Mouse (Mus musculus): ENCODE measurements around the gene Dok1. TPM values are rescaled to one million over a fixed set of nuclear protein-coding genes. Genes with fewer than 3 reads are reported as not detected.

Gene Dok1
- polyA plus RNA-seq, 1 experiment from 2014 or later = 13.7 TPM

GRCm38 (mm10) chr6:83013444-83013843 lies 19.8 kb downstream of the Dok1 start:
- H3K27me3 ChIP-seq (ENCODE audit: insufficient read depth, low read length) = no peaks in the 10 kb centered on the region
- no peak overlapping the region for H3K4me2 ChIP-seq (ENCODE audit: low read length)
- DNase-seq (ENCODE audit: low spot score) = no peak
- H3K27ac ChIP-seq = no peak overlapping the region
- 46% methylated on average over 5 of the region's 5 CpGs for WGBS
- H3K9ac ChIP-seq (ENCODE audit: low read depth, low read length) = no peak overlapping the region
- no peak for ATAC-seq (replicated peaks; ENCODE audit: low FRiP score, low read depth)
- H3K4me3 ChIP-seq (replicated peaks; ENCODE audit: low read depth, low read length) = no peak overlapping the region
- H3K36me3 ChIP-seq (ENCODE audit: insufficient read depth, low read length) = no peaks in the 10 kb centered on the region
- no peaks in the 10 kb centered on the region for H3K9me3 ChIP-seq (replicated peaks; ENCODE audit: low read length)
- TF ChIP-seq CTCF (IDR thresholded peaks at IDR 0.05; ENCODE audit: low read depth) = no peak
- H3K4me1 ChIP-seq (replicated peaks; ENCODE audit: insufficient read depth, low read length) = no peaks in the 10 kb centered on the region

GRCm38 (mm10) chr6:83011756-83012155 lies 21.5 kb downstream of the Dok1 start:
- no peak overlapping the region for H3K9ac ChIP-seq (ENCODE audit: low read depth, low read length)
- WGBS = 78% methylated on average over 6 of the region's 6 CpGs
- H3K4me1 ChIP-seq (replicated peaks; ENCODE audit: insufficient read depth, low read length) = no peaks in the 10 kb centered on the region
- no peak overlapping the region for H3K4me3 ChIP-seq (replicated peaks; ENCODE audit: low read depth, low read length)
- H3K9me3 ChIP-seq (replicated peaks; ENCODE audit: low read length) = no peaks in the 10 kb centered on the region
- no peak for ATAC-seq (replicated peaks; ENCODE audit: low FRiP score, low read depth)
- H3K27me3 ChIP-seq (ENCODE audit: insufficient read depth, low read length) = no peaks in the 10 kb centered on the region
- H3K27ac ChIP-seq = no peak overlapping the region
- no peaks in the 10 kb centered on the region for H3K36me3 ChIP-seq (ENCODE audit: insufficient read depth, low read length)
- no peak for TF ChIP-seq CTCF (IDR thresholded peaks at IDR 0.05; ENCODE audit: low read depth)
- DNase-seq (ENCODE audit: low spot score) = no peak
- H3K4me2 ChIP-seq (ENCODE audit: low read length) = no peak overlapping the region

- Histone ChIP-seq H3K9ac (ENCODE audit: low read depth, low read length) (no peak overlapping the region), H3K27me3 (ENCODE audit: insufficient read depth, low read length) (no peaks in the 10 kb centered on the region), H3K4me3 (replicated peaks; ENCODE audit: low read depth, low read length) (no peak overlapping the region), H3K9me3 (replicated peaks; ENCODE audit: low read length) (no peaks in the 10 kb centered on the region), H3K4me1 (replicated peaks; ENCODE audit: insufficient read depth, low read length) (no peaks in the 10 kb centered on the region), H3K36me3 (ENCODE audit: insufficient read depth, low read length) (no peaks in the 10 kb centered on the region), H3K27ac (no peak overlapping the region), H3K4me2 (ENCODE audit: low read length) (no peak overlapping the region)
- TF ChIP-seq CTCF (IDR thresholded peaks at IDR 0.05; ENCODE audit: low read depth) = no peak
- 80% methylated on average over 7 of the region's 7 CpGs for WGBS
- no peak for ATAC-seq (replicated peaks; ENCODE audit: low FRiP score, low read depth)
- DNase-seq (ENCODE audit: low spot score) = no peak
Measured at GRCm38 (mm10) chr6:83011255-83011654, 22.0 kb downstream of the Dok1 start.

GRCm38 (mm10) chr6:83010010-83010409 lies 23.3 kb downstream of the Dok1 start:
- ATAC-seq (replicated peaks; ENCODE audit: low FRiP score, low read depth) (no peak), DNase-seq (ENCODE audit: low spot score) (peak; percentile 38)
- H3K9ac ChIP-seq (ENCODE audit: low read depth, low read length) = no peak overlapping the region
- no peak overlapping the region for H3K4me2 ChIP-seq (ENCODE audit: low read length)
- no peak overlapping the region; the same call in 1 of the 2 replicates for H3K27ac ChIP-seq
- H3K4me1 ChIP-seq (replicated peaks; ENCODE audit: insufficient read depth, low read length) = no peaks in the 10 kb centered on the region
- no peaks in the 10 kb centered on the region for H3K27me3 ChIP-seq (ENCODE audit: insufficient read depth, low read length)
- no peaks in the 10 kb centered on the region for H3K9me3 ChIP-seq (replicated peaks; ENCODE audit: low read length)
- no peak overlapping the region for H3K4me3 ChIP-seq (replicated peaks; ENCODE audit: low read depth, low read length)
- no peaks in the 10 kb centered on the region for H3K36me3 ChIP-seq (ENCODE audit: insufficient read depth, low read length)
- TF ChIP-seq CTCF (IDR thresholded peaks at IDR 0.05; ENCODE audit: low read depth) = no peak
- 50% methylated on average over 7 of the region's 7 CpGs for WGBS

GRCm38 (mm10) chr6:83008659-83009058 lies 24.6 kb downstream of the Dok1 start:
- no peak overlapping the region for H3K4me3 ChIP-seq (replicated peaks; ENCODE audit: low read depth, low read length)
- no peaks in the 10 kb centered on the region for H3K36me3 ChIP-seq (ENCODE audit: insufficient read depth, low read length)
- no peak for TF ChIP-seq CTCF (IDR thresholded peaks at IDR 0.05; ENCODE audit: low read depth)
- no peaks in the 10 kb centered on the region for H3K4me1 ChIP-seq (replicated peaks; ENCODE audit: insufficient read depth, low read length)
- no peak for DNase-seq (ENCODE audit: low spot score)
- ATAC-seq (replicated peaks; ENCODE audit: low FRiP score, low read depth) = no peak
- no peak overlapping the region for H3K9ac ChIP-seq (ENCODE audit: low read depth, low read length)
- H3K9me3 ChIP-seq (replicated peaks; ENCODE audit: low read length) = no peaks in the 10 kb centered on the region
- H3K27ac ChIP-seq = no peak overlapping the region
- H3K4me2 ChIP-seq (ENCODE audit: low read length) = no peak overlapping the region
- H3K27me3 ChIP-seq (ENCODE audit: insufficient read depth, low read length) = no peaks in the 10 kb centered on the region
- 47% methylated on average over 3 of the region's 3 CpGs for WGBS

GRCm38 (mm10) chr6:83006114-83006513 lies 27.2 kb downstream of the Dok1 start:
- TF ChIP-seq CTCF (IDR thresholded peaks at IDR 0.05; ENCODE audit: low read depth) = no peak
- Histone ChIP-seq H3K9ac (ENCODE audit: low read depth, low read length) (no peak overlapping the region), H3K27me3 (ENCODE audit: insufficient read depth, low read length) (no peaks in the 10 kb centered on the region), H3K36me3 (ENCODE audit: insufficient read depth, low read length) (no peaks in the 10 kb centered on the region), H3K9me3 (replicated peaks; ENCODE audit: low read length) (no peaks in the 10 kb centered on the region), H3K4me3 (replicated peaks; ENCODE audit: low read depth, low read length) (no peak overlapping the region), H3K4me2 (ENCODE audit: low read length) (no peak overlapping the region), H3K27ac (no peak overlapping the region), H3K4me1 (replicated peaks; ENCODE audit: insufficient read depth, low read length) (no peaks in the 10 kb centered on the region)
- 81% methylated on average over 6 of the region's 6 CpGs for WGBS
- DNase-seq (ENCODE audit: low spot score) = no peak
- no peak for ATAC-seq (replicated peaks; ENCODE audit: low FRiP score, low read depth)

GRCm38 (mm10) chr6:83005444-83006011 lies 27.7 kb downstream of the Dok1 start:
- H3K4me2 ChIP-seq (ENCODE audit: low read length) = no peak overlapping the region
- ATAC-seq (replicated peaks; ENCODE audit: low FRiP score, low read depth) (no peak), DNase-seq (ENCODE audit: low spot score) (no peak)
- no peak for TF ChIP-seq CTCF (IDR thresholded peaks at IDR 0.05; ENCODE audit: low read depth)
- no peaks in the 10 kb centered on the region for H3K4me1 ChIP-seq (replicated peaks; ENCODE audit: insufficient read depth, low read length)
- no peaks in the 10 kb centered on the region for H3K36me3 ChIP-seq (ENCODE audit: insufficient read depth, low read length)
- no peak overlapping the region for H3K27ac ChIP-seq
- H3K9me3 ChIP-seq (replicated peaks; ENCODE audit: low read length) = no peaks in the 10 kb centered on the region
- WGBS = 68% methylated on average over 10 of the region's 10 CpGs
- H3K4me3 ChIP-seq (replicated peaks; ENCODE audit: low read depth, low read length) = no peak overlapping the region
- H3K27me3 ChIP-seq (ENCODE audit: insufficient read depth, low read length) = no peaks in the 10 kb centered on the region
- no peak overlapping the region for H3K9ac ChIP-seq (ENCODE audit: low read depth, low read length)

Data from kidney, postnatal 0 days (tissue).